Mouse (Mus musculus): ENCODE measurements around the gene Ap2m1.

Ap2m1 gene

DNA sequence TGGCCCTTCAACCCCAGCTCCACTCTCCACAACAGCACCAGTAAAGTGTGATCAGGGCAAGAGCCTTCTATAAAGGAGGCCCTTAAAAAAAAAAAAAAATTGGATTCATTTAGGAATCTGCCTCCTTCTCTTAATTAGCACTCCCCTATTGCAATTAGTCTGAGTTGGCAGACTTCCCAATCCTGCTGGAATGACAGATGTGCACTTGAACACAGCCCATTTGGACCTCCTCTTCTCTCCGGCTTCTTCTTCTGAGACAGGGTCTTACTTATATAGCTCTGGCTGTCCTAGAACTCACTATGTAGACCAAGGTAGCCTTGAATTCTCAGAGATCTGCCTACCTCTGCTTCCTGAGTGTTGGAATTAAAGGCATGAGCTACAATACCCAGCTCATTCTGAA is 5.9 kb upstream of the Ap2m1 start:
- DNase-seq (ENCODE audit: low read depth in 2 of 2, low spot score in 2 of 2) = no peak

DNA sequence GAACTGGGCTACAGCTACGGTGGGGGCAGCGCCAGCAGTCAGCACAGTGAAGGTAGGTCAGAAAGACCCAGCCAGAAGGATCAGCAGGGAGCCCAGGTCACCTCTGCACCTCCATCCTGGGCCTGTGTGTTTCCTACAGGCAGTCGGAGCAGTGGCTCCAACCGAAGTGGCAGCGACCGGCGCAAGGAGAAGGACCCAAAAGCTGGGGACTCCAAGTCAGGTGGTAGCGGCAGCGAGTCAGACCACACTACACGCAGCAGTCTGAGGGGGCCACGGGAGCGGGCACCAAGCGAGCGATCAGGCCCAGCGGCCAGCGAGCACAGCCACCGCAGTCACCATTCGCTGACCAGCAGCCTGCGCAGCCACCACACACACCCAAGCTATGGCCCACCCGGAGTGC is 4.3 kb upstream of the Ap2m1 start:
- no peak for DNase-seq (ENCODE audit: low read depth in 2 of 2, low spot score in 2 of 2)

- no peak for DNase-seq (ENCODE audit: low read depth in 2 of 2, low spot score in 2 of 2)
Observed at GRCm38 (mm10) chr16:20534617-20535295, 522 bp upstream of the Ap2m1 start.

- DNase-seq (ENCODE audit: low read depth in 2 of 2, low spot score in 2 of 2) = no peak
Observed at GRCm38 (mm10) chr16:20536081-20536665, 895 bp downstream of the Ap2m1 start.

- DNase-seq (ENCODE audit: low read depth in 2 of 2, low spot score in 2 of 2) = no peak
Observed at GRCm38 (mm10) chr16:20537071-20537471, 1.8 kb downstream of the Ap2m1 start.

DNA sequence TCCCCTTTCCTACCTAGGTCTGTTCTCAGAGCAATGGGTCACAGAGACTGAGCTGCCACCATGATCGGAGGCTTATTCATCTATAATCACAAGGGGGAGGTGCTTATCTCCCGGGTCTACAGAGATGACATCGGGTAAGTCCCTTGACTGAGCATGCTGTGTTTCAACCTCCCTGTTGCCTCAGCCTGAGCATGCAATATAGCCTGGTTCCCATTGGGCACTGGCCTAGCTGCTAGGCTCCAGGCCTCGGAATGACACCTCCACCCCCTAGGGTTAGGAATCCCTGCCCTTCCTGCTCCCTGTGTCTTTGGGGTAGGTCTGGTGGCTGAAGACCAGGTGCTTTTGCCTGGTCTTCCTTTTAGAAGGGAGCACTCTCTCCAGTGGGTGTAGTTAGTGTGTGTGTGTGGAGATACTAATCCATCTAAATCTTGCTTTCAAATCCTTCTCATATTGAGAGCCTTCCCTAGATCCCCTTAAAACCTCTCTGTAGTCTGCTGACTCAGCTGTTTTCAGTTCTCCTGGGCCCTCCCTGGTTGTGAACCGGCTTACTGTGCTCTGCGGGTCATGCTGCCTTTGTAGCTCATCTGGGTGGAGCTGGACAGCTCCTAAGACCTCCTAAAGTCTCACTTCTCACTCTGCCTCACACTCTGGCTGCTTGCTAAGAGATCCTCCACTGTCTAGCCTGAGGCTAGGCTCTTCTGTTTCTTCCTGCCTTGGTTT is 2.5 kb downstream of the Ap2m1 start:
- DNase-seq (ENCODE audit: low read depth in 2 of 2, low spot score in 2 of 2) = no peak

- DNase-seq (ENCODE audit: low read depth in 2 of 2, low spot score in 2 of 2) = no peak
Observed at GRCm38 (mm10) chr16:20539649-20540048, 4.4 kb downstream of the Ap2m1 start.

DNA sequence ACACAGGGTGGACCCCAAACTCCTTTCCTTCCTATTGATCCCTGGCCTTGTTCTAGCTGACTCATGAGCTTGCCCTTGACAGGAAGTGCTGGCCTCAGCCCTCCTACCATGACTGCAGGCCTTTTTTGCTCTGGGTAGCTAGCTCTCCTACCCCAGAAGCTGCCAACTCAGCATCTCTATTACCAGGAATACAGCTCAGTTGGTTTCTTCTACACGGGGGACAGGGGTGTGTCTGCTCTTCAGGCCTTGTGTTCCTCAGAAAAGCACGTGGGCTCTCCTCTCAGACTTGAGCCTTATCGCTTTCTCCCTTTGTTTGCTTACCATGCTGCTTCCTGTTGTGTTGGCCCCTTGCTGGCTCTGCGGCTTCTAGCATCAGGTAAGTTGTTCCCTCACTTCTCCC is 5.2 kb downstream of the Ap2m1 start:
- DNase-seq (ENCODE audit: low read depth in 2 of 2, low spot score in 2 of 2) = no peak

DNA sequence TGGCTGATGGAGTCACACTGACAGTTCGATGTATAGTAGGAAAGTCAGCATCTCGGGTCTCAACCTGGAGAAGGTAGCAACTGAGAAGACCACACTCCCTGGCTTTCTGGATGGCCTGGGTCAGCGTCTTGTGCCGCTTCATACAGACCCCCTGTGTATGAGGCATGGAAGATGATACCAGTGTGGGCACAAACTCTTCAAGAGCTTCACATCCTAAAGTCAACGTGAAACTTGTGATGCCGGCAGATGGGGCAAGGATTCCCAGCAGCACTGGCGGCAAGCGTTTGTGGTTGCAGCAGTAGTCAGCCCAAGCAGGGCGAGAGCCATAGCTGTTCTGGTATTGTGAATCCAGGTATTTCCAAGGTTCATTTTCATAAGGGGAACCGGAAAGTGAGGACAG is 10.4 kb downstream of the Ap2m1 start:
- no peak for DNase-seq (ENCODE audit: low read depth in 2 of 2, low spot score in 2 of 2)

DNA sequence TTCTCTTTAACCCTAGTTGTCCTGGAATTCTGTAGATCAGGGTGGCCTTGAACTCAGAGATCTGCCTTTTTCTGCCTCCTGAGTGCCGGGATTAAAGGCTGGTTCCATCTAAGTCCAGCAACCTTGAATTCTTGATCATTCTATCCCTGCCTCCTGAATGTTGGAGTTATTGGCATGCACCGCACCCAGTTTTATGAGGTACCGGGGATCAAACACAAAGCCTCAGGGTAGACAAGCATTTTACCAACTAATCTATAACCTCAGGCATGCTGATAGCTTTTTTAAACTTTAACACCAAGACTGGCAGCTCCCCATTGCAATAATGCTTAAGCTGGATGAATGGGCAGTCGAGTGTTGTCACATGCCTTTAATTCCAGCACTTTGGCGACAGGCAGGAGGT is 12.1 kb downstream of the Ap2m1 start:
- DNase-seq (ENCODE audit: low read depth in 2 of 2, low spot score in 2 of 2) = no peak

DNA sequence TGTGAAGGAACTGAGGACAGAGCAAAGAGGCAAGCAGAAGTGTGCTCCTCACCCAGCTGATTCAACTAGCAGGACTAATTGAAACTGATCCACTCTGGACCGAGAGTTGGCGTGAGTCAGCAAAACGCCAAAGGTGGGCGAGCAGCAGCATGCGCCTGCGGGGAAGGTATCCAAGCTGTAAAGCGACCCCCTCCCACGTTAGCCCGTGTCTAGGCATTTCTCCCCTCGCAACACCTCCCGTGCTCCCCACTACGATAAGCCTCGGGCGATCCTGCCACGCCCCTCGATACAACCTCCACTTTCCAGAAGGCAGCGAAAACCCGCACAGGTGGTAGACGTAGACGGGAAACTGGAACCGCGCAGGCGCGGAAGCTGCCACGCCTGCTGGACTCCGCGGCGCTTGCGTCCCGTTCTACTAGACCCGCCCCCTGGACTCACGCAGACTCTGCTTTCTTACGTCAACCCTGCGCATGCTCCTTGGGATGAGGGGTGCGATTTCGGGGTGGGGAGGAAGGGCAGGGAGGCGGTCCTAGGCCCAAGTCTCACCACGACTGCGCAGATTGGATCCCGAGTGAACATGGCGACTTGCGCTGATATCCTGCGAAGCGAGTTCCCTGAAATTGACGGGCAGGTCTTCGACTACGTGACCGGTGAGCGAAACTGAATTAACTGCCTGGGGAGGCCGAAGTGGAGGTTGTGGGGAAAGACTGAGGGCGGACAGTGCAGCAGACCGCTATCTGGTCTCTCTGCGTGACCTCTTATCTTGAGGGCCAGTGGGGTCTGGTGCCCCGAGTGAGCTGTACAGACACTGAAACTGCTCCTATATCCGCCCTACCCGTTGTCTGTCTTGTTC is 13.0 kb downstream of the Ap2m1 start, which contains the start of gene Abcf3:
Gene Abcf3 (plus strand): TSS at position 482 of the 853 bp plus-strand sequence.
- DNase-seq (ENCODE audit: low read depth in 2 of 2, low spot score in 2 of 2) = peak; percentile 96 to 97

GRCm38 (mm10) chr16:20549161-20549560 is 13.9 kb downstream of the Ap2m1 start:
- DNase-seq (ENCODE audit: low read depth in 2 of 2, low spot score in 2 of 2) = no peak

- no peak for DNase-seq (ENCODE audit: low read depth in 2 of 2, low spot score in 2 of 2)
Observed at GRCm38 (mm10) chr16:20551691-20552090, 16.4 kb downstream of the Ap2m1 start.

DNA sequence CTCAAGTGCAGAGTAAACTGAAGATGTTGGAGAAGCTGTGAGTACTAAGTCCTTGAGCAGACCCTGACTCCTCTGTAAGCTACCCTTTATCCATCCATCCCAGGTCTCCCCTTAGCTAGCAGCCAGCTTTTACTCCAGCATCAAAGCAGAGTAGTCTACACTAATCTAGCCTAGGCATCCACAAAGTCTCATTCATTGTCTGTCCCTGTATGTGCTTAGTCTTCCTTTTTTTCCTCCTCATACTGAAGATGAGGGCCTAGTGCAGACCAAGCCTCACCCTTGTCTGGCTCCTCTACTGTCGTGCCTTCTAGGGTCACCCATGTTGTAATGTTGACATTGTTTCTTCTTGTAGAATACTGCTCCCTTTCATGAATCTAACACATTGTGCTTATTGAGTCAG is 17.3 kb downstream of the Ap2m1 start:
- no peak for DNase-seq (ENCODE audit: low read depth in 2 of 2, low spot score in 2 of 2)

DNA sequence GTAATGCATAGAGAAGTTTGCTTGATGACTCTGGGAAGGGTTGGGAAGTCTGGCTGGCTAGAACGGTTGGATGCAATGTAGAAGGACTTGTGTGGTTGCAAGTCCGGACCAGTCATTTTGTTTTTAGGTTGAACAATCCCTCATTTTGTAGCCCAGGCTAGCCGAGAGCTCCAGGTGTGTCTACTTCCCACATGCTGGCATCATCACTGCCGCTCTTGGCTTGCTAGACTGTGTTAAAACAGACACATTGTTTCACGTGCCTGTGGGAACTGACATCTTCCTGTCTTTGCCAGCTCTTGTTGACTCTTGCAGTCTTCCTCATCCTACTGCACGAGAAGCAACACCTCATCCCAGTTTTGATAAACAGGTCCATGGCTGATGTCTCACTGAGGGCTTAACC is 19.7 kb downstream of the Ap2m1 start:
- DNase-seq (ENCODE audit: low read depth in 2 of 2, low spot score in 2 of 2) = no peak

DNA sequence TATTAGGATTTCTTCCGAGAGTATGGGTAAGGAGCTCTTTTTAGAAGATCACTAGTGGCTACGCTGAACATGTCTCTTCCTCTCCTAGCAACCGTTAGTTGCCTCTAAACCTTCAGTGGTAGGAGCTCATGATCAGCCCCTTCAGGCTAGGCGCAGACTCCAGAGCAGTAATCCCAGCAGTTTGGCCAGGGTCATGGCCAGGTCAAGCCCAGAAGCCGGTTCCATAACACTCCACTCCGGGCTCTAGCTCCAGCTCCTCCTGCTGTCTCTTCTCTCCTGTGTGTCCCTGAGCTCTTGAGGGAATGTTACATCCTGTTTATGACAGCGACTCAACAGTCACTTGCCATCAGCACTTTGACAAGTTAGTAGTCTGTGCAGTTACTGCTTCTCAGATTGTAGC is 22.1 kb downstream of the Ap2m1 start:
- DNase-seq (ENCODE audit: low read depth in 2 of 2, low spot score in 2 of 2) = no peak

DNA sequence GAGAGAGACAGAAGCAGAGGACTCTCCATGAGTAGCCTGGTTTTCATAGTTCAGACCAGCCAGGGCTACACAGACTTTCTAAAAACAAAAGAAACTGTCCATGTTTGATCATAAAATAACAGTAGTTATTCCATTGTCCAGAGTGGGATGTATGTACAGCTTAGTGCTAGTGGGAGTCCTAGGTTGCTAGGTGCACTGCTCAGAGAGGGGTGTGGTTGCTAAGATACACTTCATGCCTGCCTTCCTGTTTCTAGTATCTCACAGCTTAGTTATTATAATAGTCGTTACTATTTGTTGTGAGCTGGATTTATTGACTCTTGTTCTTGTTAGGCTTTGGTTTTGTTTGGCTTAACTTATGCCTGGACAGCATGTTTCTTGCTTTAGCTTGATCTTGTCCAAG is 29.8 kb downstream of the Ap2m1 start:
- no peak for DNase-seq (ENCODE audit: low read depth in 2 of 2, low spot score in 2 of 2)

GRCm38 (mm10) chr16:20589366-20589938 is 54.2 kb downstream of the Ap2m1 start, which contains the start of gene Vwa5b2:
Gene Vwa5b2 (plus strand): TSS chr16:20589471.
- no peak for DNase-seq (ENCODE audit: low read depth in 2 of 2, low spot score in 2 of 2)

- DNase-seq (ENCODE audit: low read depth in 2 of 2, low spot score in 2 of 2) = no peak
Observed at GRCm38 (mm10) chr16:20589939-20590679, 54.8 kb downstream of the Ap2m1 start.

DNA sequence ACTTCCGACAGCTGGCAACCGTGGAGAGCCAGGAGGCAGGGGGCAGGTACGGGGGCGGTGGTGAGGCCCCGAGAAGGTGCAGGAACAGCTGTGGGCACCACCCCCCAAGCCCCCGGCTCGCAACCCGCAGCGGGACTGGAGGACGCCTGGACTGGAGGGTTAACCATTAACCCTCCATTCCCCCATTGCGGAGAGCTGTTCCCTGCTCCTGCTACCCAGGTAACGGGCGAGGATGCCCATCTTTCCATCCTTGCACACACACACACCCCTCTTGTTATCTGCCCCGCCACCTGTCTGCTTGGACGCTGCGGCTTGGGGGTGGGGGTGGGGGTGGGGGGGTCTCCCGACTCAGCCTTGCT is 55.4 kb downstream of the Ap2m1 start:
- DNase-seq (ENCODE audit: low read depth in 2 of 2, low spot score in 2 of 2) = no peak
